Mouse (Mus musculus) gastrocnemius, postnatal 4 days (tissue): ENCODE data around the gene Cpa3. TPM values are rescaled to one million over a fixed set of nuclear protein-coding genes. Genes with fewer than 3 reads are reported as not detected.

Source experiments
- DNase-seq, 2 experiments: peaks; one replicate each; pipeline ENCODE4 v3.0.0; 2021 to 2022; ENCODE audit warnings: low spot score in 2 of 2, mixed read lengths in 2 of 2
- long read RNA-seq, 2 experiments: library from polyadenylated mRNA; stranded (forward); transcript quantifications; one replicate each; pipeline ENCODE4 v2.0.0; 2021
- total RNA-seq, 2 experiments: library from RNA; stranded (reverse); gene quantifications; 2 replicates each; pipeline ENCODE4 v1.2.3; 2021

Cpa3 gene
- total RNA-seq, result 10 to 100 TPM; 51.9 to 65.7 TPM
- long read RNA-seq, experiment 1, transcript Cpa3-201 (11 exons, 1,449 nt), result major isoform, 32 of 34 reads
- long read RNA-seq, experiment 1, partial matches to known transcripts, result 1 of 34 reads
- long read RNA-seq, experiment 1, other reads (novel, unspliced or antisense), result 1 of 34 reads
- long read RNA-seq, experiment 2, transcript Cpa3-201 (11 exons, 1,449 nt), result major isoform, 37 of 46 reads
- long read RNA-seq, experiment 2, partial matches to known transcripts, result 1 of 46 reads
- long read RNA-seq, experiment 2, other reads (novel, unspliced or antisense), result 8 of 46 reads

- no peak for DNase-seq
These were observed at the start of gene Cpa3 for GRCm38 (mm10) chr3:20242050-20242449. Cpa3 (minus strand) TSS chr3:20242181.

GRCm38 (mm10) chr3:20291370-20291769 is 49.4 kb upstream of the Cpa3 start:
- no peak for DNase-seq

GRCm38 (mm10) chr3:20288761-20289160 is 46.8 kb upstream of the Cpa3 start:
- DNase-seq, result no peak

- DNase-seq, result no peak
These were observed 39.8 kb upstream of the Cpa3 start for GRCm38 (mm10) chr3:20281796-20282195.

GRCm38 (mm10) chr3:20275633-20276032 is 33.7 kb upstream of the Cpa3 start, which contains the start of gene Cpb1:
Cpb1 (minus strand) TSS chr3:20275733.
- DNase-seq, result no peak

GRCm38 (mm10) chr3:20254566-20255479 is 12.8 kb upstream of the Cpa3 start:
- DNase-seq, result no peak

- no peak for DNase-seq
These were observed 1.9 kb upstream of the Cpa3 start for GRCm38 (mm10) chr3:20243913-20244312.

- no peak for DNase-seq
These were observed 2.2 kb downstream of the Cpa3 start for GRCm38 (mm10) chr3:20239741-20240140.

- no peak for DNase-seq
These were observed 5.0 kb downstream of the Cpa3 start for GRCm38 (mm10) chr3:20236965-20237364.

- no peak for DNase-seq
These were observed 13.0 kb downstream of the Cpa3 start for GRCm38 (mm10) chr3:20229027-20229426.

GRCm38 (mm10) chr3:20225429-20225828 is 16.6 kb downstream of the Cpa3 start:
- DNase-seq, result no peak

- no peak for DNase-seq
These were observed 18.9 kb downstream of the Cpa3 start for GRCm38 (mm10) chr3:20222926-20223698.

- DNase-seq, result no peak
These were observed 19.8 kb downstream of the Cpa3 start for GRCm38 (mm10) chr3:20222136-20222535.

GRCm38 (mm10) chr3:20198869-20199268 is 43.1 kb downstream of the Cpa3 start:
- DNase-seq, result peak; percentile 29 to 49

GRCm38 (mm10) chr3:20197878-20198277 is 44.1 kb downstream of the Cpa3 start:
- DNase-seq, result no peak

GRCm38 (mm10) chr3:20188976-20189675 is 52.9 kb downstream of the Cpa3 start:
- no peak for DNase-seq

GRCm38 (mm10) chr3:20172394-20172793 is 69.6 kb downstream of the Cpa3 start:
- no peak for DNase-seq

GRCm38 (mm10) chr3:20167487-20167886 is 74.5 kb downstream of the Cpa3 start:
- no peak for DNase-seq
